32 mouse cellular contexts compared by ENCODE assay signal in genomic region chr15:33888865-33889368, GRCm38 (mm10).
"Had no signal": no experiment of that assay in that cellular context is flagged by ENCODE, and none has a peak within 500 bp of the region (broad histone marks: within the 10 kb centered on the region; RNA-seq: fewer than 3 reads in every experiment).

No protein-coding gene starts in this region.

- DNase-seq: heart, postnatal 10 days; heart, postnatal 14 days; heart, postnatal 36 days; heart, postnatal 4 days; kidney, adult 11 months; kidney, adult 18-20 months; kidney, adult 8-10 months; kidney, postnatal 10 days; kidney, postnatal 14 days; kidney, postnatal 25 days; kidney, postnatal 36 days; kidney, postnatal 4 days; layer of hippocampus, adult 9-11 months; layer of hippocampus, postnatal 36 days had no signal

- H3K27me3 ChIP-seq: heart, embryonic 12.5 days; heart, embryonic 13.5 days; heart, embryonic 15.5 days; hindbrain, embryonic 12.5 days; hindbrain, embryonic 13.5 days; hindbrain, embryonic 15.5 days; intestine, embryonic 15.5 days; kidney, embryonic 15.5 days had no signal

- H3K9ac ChIP-seq: heart, embryonic 12.5 days; heart, embryonic 13.5 days; heart, embryonic 15.5 days; hindbrain, embryonic 12.5 days; hindbrain, embryonic 13.5 days; hindbrain, embryonic 14.5 days; hindbrain, embryonic 15.5 days; intestine, embryonic 15.5 days; kidney, embryonic 15.5 days had no signal

- H3K27ac ChIP-seq: heart, embryonic 13.5 days; heart, embryonic 15.5 days; hindbrain, embryonic 10.5 days; hindbrain, embryonic 12.5 days; hindbrain, embryonic 13.5 days; hindbrain, embryonic 14.5 days; hindbrain, embryonic 15.5 days; hindbrain, postnatal 0 days; intestine, embryonic 15.5 days; kidney, embryonic 15.5 days; kidney, postnatal 0 days; layer of hippocampus, adult 2 months; left cerebral cortex, adult 2 months had no signal

- H3K36me3 ChIP-seq: heart, embryonic 12.5 days; heart, embryonic 13.5 days; heart, embryonic 15.5 days; hindbrain, embryonic 10.5 days; hindbrain, embryonic 12.5 days; hindbrain, embryonic 13.5 days; hindbrain, embryonic 15.5 days; intestine, embryonic 15.5 days; kidney, embryonic 15.5 days had no signal

- H3K4me3 ChIP-seq: heart, embryonic 12.5 days; heart, embryonic 13.5 days; heart, embryonic 15.5 days; hindbrain, embryonic 10.5 days; hindbrain, embryonic 12.5 days; hindbrain, embryonic 13.5 days; hindbrain, embryonic 15.5 days; intestine, embryonic 15.5 days; kidney, embryonic 15.5 days; layer of hippocampus, adult 2 months; left cerebral cortex, adult 2 months had no signal

- H3K4me2 ChIP-seq: heart, embryonic 12.5 days; heart, embryonic 13.5 days; heart, embryonic 15.5 days; hindbrain, embryonic 12.5 days; hindbrain, embryonic 13.5 days; hindbrain, embryonic 14.5 days; hindbrain, embryonic 15.5 days; intestine, embryonic 15.5 days; kidney, embryonic 15.5 days had no signal

- ATAC-seq: hindbrain, embryonic 16.5 days; hindbrain, postnatal 0 days; inflammation-experienced regulatory T-cells, adult 6 months; intestine, embryonic 15.5 days; intestine, embryonic 16.5 days; intestine, postnatal 0 days had no signal

- H3K4me1 ChIP-seq: heart, embryonic 12.5 days; heart, embryonic 13.5 days; heart, embryonic 15.5 days; hindbrain, embryonic 10.5 days; hindbrain, embryonic 12.5 days; hindbrain, embryonic 13.5 days; hindbrain, embryonic 15.5 days; intestine, embryonic 15.5 days; kidney, embryonic 15.5 days had no signal

- H3K9me3 ChIP-seq: heart, embryonic 12.5 days; heart, embryonic 13.5 days; heart, embryonic 15.5 days; hindbrain, embryonic 10.5 days; hindbrain, embryonic 12.5 days; hindbrain, embryonic 13.5 days; hindbrain, embryonic 15.5 days; intestine, embryonic 15.5 days; kidney, embryonic 15.5 days had no signal
